In genomic region chr13:51813621-51814615, GRCm38 (mm10) we compare ENCODE assay signal across 9 mouse cellular contexts. TPM values are rescaled to one million over a fixed set of nuclear protein-coding genes. Genes with fewer than 3 reads are reported as not detected.
DNase-seq lines count a peak whose midpoint lies in the region; ATAC-seq lines count a peak whose summit lies in the region.
"Had no signal": no experiment of that assay in that cellular context is flagged by ENCODE, and none has a peak within 500 bp of the region (broad histone marks: within the 10 kb centered on the region; RNA-seq: fewer than 3 reads in every experiment).

No protein-coding gene starts in this region.

- peak; percentile 42 for DNase-seq in spleen, adult 12 weeks (ENCODE audit: low spot score)
- no peak for DNase-seq in spleen, postnatal 4 days (ENCODE audit: low spot score in 2 of 2)
- DNase-seq in embryo, embryonic 9.5 days (ENCODE audit: extremely low spot score): peak; percentile 26
- DNase-seq in thymus, postnatal 36 days: peak; percentile 71 to 83
- no peak for DNase-seq in kidney, adult 11 months
- no peak for DNase-seq in heart, postnatal 4 days
- DNase-seq in right cerebral cortex, postnatal 4 days: no peak
- DNase-seq: right cerebral cortex, adult 18-20 months had no signal

- ATAC-seq in megakaryocyte, adult 5-6 weeks (ENCODE audit: poor library complexity, severe bottlenecking): peak; percentile 70

RNA-seq across cellular contexts. Expression of gene Sema4d, which starts 20.4 kb away (rescaled TPM):
- total RNA-seq in megakaryocyte, adult 5-6 weeks (2015): 99.8 and 110 TPM in 2 replicates
- 54.1 and 66.6 TPM in 2 replicates for total RNA-seq in megakaryocyte, adult 5-6 weeks (2017)
- total RNA-seq in heart, postnatal 4 days (2021): 10 to 100 TPM; 54.7 to 61.4 TPM

RNA-seq across cellular contexts. Expression of gene Gadd45g, which starts 32.6 kb away (rescaled TPM):
- total RNA-seq in megakaryocyte, adult 5-6 weeks (2015): 2.6 and 4.4 TPM in 2 replicates
- total RNA-seq in megakaryocyte, adult 5-6 weeks (2017): 8.7 and 11.2 TPM in 2 replicates
- 10 to 100 TPM; 23.8 to 29.4 TPM for total RNA-seq in heart, postnatal 4 days (2021)

Comparison
In these comparisons a context has a peak if more than half of its experiments do, and no peak if none do; other contexts are left out.
1. DNase-seq: peak in spleen, adult 12 weeks (single experiment), embryo, embryonic 9.5 days (single experiment) and thymus, postnatal 36 days (2 of 2); none in spleen, postnatal 4 days (0 of 2), kidney, adult 11 months (single experiment), heart, postnatal 4 days (single experiment) and right cerebral cortex, postnatal 4 days (single experiment).